Mouse (Mus musculus) cerebellum, adult (tissue): Measurements from ENCODE around the gene Ank2.

Experiments
- ATAC-seq: cut with Nextera tagmentation; 2 replicates; pipeline ENCODE4 v1.9.2; 2017; ENCODE audit warnings: mild to moderate bottlenecking, moderate library complexity, mixed read lengths; ENCODE audit not compliant: insufficient number of reproducible peaks, low FRiP score, low TSS enrichment

Ank2 gene

DNA sequence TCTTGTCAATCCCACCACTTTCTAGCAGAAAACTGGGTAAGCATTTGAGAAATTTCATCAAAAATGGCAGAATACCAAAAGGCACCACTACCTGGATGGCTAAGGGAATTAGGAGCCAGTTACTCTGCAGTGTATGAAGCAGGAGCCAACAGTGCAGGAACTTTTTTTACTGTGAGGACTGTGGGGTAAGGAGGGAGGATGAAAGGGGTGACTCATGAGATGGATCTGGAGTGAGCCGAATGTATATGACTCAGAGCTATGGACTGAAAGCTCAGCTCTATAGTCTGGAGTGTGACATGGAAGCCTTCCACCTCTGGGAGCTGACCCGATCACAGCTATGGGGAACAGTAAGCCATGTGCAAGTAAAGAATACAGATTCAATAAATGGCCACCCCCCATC is 530.4 kb downstream of the Ank2 start:
- no peak for ATAC-seq

DNA sequence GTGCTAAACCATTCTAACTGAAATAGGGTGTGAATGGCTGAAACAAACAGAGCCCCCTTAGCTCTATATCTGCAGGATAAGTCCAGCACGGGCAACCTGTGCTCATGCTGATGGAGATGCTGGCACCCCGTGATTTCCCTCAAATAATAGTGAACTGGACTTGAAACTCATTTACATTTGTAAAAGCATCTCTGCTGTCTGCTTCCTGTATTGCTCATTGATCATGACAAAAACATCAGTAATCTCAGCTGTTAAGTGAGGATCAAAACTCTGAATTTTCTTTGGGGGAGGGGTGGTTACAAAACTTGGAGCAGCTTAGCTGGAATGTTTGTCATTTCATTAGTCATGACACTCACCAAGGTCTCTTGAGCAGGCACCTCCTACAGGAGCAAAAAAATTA is 533.4 kb downstream of the Ank2 start:
- no peak for ATAC-seq

DNA sequence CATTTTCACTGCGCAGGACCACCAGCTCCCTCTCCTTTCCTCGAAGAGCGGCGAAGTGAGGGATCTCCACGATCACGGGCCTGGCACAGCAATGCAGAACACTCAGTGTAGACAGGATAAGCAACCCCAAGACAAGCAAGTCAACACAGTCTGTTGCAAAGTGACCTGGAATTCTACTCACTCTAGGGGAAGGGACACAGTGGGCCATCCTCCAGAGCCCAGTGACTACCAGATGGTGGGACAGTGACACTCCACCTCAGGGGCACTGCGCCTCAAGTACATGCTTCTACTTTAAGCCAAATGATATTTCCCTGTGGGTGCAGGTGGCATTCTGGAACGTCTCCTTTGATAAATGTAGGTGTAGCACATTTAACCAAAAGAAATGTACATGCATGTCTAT is 536.8 kb downstream of the Ank2 start:
- ATAC-seq: peak; percentile 73

DNA sequence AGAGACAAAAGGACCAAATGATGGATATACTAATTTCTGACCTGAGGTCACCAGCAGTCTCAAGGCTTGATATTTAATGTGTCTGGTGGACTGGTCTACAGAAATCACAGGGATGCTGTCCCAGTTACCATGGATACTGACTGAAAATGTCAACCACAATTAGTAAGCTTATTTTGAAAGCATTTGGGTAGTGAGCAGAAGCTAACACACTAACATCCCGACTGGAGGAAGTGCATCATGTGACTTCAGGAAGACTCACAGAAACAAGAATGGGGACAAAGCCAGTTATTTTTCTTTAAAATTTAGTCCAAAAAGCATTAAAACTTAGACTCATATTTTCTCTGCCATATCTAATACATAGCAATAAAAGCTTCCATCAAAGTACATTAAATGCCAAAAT is 546.5 kb downstream of the Ank2 start:
- no peak for ATAC-seq

DNA sequence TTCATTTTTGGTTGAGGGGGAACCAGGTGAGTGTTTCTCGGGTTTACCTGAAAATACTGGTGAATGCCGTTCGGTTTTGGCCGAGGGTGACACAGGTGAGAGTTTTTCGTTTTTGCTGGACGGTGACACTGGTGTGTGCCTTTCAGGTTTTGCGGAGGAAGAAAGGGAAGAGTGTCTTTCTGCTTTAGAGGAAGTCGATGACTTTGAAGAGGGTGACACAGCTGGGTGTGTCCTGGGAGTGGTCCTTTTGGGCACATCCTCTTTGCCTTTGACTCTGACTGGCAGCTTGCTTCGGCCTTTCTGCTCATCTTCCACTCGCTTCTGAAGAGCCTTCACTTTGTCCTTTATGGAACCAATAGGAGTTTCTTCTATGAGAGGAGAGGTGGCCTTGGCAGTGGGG is 552.6 kb downstream of the Ank2 start:
- no peak for ATAC-seq

DNA sequence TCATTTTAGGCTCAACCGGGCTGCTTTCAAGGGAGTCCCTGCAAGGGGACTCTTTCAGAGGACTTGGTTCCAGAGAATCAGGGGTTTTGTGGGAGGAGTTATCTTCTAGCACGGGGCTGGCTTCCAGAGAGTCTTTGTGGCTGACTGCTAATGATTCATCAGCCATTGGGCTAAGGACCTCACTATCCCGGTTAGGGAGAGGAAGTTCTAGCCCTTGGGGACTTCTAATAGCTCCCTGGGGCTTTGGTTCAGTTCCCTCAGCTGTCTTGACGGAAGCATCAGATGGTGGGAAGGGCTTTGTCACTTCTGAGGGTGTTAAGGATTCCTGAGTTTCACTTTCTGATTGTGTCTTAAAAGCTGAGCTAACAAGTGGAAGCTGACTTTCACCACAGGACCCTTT is 554.3 kb downstream of the Ank2 start:
- no peak for ATAC-seq

DNA sequence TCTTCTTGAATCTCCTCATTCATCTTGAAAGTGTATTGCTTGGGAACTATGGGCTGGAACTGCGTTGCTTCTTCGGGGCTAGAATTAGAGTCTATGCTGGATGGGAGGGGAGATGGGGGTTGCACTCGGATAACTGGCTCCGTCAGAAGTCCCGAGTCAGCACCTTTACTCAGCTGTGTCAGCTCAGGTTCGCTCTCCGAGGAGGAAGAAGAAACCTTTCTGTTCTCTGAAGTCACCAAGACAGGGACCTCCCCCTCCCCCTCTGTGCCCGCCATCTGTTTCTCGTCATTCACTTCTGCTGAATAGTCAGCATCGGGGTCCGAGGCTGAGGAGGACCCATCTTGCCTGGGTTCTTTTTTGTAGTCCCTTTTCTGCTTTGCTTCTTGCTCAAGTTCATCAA is 555.1 kb downstream of the Ank2 start:
- no peak for ATAC-seq

DNA sequence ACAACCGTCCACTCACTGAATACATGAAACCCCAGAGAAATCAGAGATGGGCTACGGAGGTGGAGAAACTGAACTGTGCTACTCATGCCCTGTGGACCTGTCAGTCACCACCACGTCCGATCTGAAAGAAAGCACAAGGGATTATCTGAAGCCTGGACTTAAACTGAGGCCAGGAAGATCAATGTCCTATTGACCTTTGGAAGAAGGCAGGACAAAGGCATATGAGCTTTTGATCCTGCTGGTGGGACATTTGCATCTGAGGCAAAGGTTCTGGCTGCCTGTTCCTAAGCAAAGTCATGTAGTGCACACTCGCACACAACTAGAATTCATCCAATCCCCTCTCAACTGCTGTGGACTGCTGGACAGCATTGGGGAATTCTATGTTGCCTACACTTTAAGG is 558.7 kb downstream of the Ank2 start:
- no peak for ATAC-seq

DNA sequence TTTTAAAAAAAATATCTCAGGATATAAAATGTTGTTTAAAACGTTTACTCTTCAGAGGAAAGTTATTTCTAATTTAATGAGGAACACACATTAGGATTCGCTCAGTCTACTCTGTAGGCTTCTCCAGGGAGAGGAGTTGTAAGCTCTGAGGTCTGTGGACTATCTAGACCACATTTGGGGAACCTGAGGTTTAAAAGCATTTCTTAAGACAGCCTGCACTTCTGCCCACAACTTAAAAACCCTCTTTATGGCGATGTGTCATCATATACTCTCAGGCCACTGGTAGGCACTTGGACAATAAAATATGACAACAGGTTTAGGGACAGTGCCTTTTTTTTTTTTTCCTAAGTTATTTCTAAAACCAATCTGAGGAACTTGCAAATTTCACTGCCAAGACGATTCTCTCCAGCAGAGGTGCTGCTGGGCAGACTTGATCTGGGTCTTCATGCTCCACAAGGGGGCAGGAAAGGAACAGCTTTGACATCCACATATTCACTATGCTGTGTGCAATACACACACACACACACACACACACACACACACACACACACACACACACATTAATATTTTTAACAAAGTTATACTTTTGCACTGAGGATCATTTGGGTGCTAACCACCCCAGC is 567.2 kb downstream of the Ank2 start:
- ATAC-seq: no peak

DNA sequence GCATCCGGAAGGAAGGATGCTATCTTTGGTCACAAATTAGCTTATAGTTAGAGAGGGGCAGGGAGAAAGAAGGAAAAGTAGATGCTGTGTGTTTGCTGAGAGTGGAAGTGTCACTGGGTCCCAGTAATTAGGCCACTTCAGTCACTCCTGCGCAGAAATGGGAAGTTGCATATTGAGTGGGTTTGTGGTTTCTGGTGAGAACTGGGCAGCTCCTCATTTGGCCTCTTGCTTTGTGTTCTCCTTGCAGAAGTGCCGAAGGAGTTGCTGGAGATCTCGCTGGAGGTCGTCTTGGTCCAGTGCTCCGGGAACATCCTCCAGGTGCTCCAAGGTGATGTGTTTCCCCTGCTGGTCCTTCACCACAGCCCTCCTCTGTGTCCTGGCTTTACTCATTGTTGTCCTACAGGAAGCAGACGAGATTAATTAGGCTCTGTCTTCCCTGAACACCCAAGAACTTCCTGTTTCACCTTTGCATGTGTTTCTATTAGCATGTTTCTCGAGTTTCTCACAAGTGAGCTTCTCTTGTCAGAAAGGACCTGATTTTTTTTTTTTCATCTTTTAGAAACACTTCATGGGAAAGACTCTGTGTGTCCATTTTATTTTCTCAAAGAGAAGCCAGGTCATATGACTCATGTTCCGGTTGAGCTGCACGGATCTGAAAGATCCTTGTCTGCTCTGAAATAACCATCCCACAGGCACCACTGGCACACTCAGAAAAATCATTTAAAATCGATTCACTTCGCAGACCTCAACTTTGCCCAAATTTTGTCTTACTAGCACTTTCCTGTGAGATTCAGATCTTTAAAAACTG is 575.4 kb downstream of the Ank2 start:
- ATAC-seq: no peak

DNA sequence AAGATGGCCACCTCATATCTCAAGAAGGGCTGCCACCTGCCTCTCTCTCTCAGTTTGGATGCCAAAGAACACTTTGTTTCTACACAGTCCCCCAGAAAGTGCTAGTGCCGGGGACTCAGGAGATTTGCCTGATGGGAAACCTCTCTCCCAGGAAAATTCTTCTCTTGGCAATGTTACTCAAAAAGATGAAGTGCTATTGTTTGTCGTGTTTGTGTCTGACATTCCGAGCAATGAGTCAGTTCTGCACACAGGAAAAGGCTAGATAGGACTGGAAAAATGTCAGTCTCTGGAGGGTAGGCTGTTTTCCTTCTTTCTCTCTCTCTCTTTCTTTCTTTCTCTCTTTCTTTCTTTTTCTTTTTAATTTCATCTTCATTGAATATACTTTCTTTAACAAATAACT is 577.2 kb downstream of the Ank2 start:
- ATAC-seq: no peak

DNA sequence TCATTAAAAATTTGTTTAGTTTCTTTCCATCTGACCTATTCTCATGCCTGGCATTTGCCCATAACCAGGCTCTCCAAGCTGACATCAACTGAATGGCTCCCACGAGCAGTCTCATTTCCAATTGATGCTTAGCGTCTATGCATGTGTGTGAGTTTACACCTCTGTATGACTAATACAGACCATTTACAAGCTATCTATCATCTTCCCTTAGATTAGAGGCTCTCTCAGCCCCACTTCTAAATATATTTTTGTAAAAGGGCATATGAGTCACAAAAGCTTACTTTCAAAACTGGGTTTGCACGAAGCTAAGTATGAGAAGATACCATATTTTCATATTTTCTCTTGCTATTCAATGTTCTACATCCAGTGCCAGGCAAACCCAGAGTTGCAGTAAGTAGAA is 578.9 kb downstream of the Ank2 start:
- ATAC-seq: no peak

DNA sequence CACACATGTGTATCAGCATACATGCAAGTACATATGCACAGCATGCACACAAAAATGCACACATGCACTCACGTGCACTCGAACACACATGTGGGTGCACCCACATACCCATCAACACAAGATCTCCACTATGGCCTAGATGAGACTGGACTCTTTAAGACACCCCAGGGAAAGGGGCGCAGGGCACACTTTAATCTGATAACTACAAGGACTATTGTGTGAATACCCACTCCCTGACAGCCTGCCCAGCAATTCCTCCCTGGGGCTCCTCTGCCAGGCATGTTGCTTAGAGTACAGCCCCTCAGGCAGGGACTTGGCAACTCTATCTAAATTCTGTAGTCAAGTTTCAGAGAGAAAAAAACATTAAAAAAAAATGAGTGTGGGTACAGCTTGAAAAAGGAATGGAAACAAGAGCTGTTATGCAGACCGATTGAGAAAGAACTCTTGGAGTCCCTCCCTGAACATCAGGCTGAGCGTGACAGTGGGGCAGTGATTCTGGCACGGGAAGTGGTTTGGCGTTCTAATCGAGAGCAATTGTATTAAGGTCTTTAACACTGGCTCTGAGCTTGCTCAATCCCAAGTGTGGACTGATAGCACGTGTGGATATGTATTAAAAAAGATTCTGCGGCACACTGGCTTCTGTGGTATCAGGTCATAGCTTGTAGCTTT is 580.2 kb downstream of the Ank2 start:
- ATAC-seq: no peak; the same call in 1 of the 2 replicates

DNA sequence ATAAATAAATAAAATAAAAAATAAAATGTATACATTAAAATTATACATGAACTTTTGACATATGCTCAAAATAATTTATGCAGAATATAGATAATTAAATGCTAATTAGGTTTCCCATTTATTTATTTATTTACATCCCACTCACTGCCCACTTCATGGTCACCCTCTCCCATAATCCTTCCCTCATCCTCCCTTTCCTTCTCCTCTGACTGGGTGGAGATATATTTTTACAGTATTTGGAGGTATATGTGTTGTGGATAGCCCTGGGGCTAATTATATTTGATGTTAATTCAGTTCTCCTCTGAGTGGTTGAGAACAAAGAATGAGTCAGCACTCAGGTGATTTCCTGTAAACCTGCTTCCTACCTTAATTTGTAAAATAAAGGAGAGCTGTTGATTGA is 582.8 kb downstream of the Ank2 start:
- no peak for ATAC-seq

DNA sequence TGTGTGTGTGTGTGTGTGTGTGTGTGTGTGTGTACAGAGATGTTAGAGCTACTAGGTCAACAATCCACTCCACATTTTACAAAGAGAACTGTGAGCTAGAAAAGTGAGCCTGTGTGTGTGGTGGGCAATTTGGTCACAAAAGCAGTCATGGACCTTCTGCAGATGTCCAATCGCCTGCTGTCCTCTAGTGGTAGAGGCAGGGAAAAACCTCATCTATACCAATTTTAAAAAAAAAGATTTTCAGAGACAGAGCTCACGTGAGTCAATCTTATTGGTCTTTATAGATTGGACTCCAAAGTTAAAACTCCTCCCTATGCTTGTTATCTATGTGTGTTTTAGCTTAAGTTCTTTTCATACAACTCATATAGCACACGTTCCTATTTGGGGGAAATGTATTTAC is 595.6 kb downstream of the Ank2 start:
- ATAC-seq: peak; percentile 36; the same call in 1 of the 2 replicates

DNA sequence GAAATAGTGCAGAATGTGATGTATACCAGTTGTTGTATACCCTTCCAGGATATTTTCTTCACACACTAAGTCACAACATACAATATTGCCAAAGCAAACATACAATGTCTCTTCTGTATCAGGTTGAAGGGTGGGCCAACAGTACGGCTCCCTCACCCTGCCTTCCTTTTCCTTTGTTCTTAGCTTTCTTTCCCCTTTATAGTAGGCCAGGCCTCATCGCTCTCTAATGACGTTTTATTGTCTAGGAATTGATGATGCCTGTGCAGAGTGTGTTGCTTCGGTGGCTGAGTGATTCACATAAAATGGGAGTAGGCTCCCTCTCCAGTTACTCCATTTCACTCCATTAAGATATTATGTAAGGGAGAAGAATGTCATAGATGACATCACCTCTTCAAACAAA is 612.5 kb downstream of the Ank2 start:
- no peak for ATAC-seq

DNA sequence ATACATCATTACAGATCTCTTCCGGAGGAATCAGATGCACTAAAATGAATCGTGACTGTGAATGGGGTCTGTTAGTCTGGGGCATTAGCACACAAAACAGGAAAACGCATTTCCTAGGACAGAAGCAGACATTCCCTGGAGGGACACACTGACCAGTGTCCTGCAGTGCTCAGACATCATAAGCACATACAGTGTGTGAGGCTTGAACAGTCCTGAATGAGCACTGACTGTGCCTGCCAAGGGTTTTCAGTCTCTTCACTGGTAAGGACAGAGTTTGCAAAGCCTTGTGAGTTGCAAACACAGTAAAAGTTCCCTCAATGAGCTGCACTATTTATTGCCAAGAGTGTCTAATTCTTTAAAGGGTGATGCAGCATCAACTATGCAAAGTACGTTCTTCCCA is 613.1 kb downstream of the Ank2 start:
- ATAC-seq: no peak

DNA sequence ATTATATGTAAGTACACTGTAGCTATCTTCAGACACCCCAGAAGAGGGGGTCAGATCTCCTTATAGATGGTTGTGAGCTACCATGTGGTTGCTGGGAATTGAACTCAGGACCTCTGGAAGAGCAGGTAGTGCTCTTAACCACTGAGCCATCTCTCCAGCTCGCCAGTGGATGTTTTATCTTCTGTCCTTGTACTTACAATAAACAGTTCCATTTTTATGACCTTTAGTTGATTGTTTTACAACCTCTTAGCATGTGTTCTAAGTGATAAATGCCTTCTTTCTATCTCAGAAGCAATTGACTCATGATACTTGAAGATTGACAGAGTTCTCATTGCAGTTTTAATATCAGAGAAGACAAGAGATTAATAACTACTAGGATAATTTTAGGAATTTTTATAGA is 620.9 kb downstream of the Ank2 start:
- ATAC-seq: no peak
